Comparison of ENCODE assay signal across 17 mouse cellular contexts in the genomic region with DNA sequence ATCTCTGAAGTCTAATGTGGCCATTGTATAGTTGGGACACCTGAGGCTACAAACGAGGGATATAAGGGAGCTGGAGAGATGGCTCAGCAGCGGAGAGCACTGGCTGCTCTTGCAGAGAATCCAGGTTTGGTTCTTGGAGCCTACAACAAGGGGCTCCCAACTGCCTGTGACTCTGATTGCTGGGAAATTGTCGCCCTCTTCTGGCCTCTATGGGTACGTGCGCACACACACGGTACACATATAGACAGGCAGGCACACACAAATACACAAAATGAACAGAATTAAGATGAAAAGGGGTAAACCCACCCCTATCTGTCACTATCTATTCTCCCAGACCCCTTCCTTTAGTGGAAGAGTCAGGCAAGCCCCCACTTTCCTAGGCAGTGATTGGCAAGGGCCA. TPM values are rescaled to one million over a fixed set of nuclear protein-coding genes. Genes with fewer than 3 reads are reported as not detected.
"Had no signal": no experiment of that assay in that cellular context is flagged by ENCODE, and none has a peak within 500 bp of the region (broad histone marks: within the 10 kb centered on the region; RNA-seq: fewer than 3 reads in every experiment).

No protein-coding gene starts in this region.

- H3K4me2 ChIP-seq: liver, embryonic 12.5 days; midbrain, embryonic 13.5 days had no signal

- H3K4me3 ChIP-seq: left cerebral cortex, adult 2 months; limb, embryonic 10.5 days; liver, embryonic 12.5 days; midbrain, embryonic 13.5 days had no signal

- H3K4me1 ChIP-seq: liver, embryonic 12.5 days had no signal

- ATAC-seq: liver, embryonic 12.5 days; liver, postnatal 0 days; midbrain, embryonic 13.5 days had no signal

- H3K27ac ChIP-seq: left cerebral cortex, adult 2 months; limb, embryonic 10.5 days; liver, embryonic 12.5 days; midbrain, embryonic 13.5 days had no signal

- H3K36me3 ChIP-seq: limb, embryonic 10.5 days; liver, embryonic 12.5 days; midbrain, embryonic 13.5 days had no signal

- H3K9me3 ChIP-seq: limb, embryonic 10.5 days; liver, embryonic 12.5 days; midbrain, embryonic 13.5 days had no signal

- DNase-seq: kidney, adult 8-10 months; kidney, postnatal 36 days; liver, postnatal 0 days; right cerebral cortex, adult 18-20 months; right cerebral cortex, postnatal 25 days; thymus, adult 18-20 months; thymus, postnatal 14 days had no signal

- H3K9ac ChIP-seq: liver, embryonic 12.5 days; liver, postnatal 0 days; midbrain, embryonic 13.5 days had no signal

- H3K27me3 ChIP-seq: liver, embryonic 12.5 days; midbrain, embryonic 13.5 days had no signal

RNA-seq across cellular contexts. Expression of gene Pla2g2f, which starts 4.8 kb away (rescaled TPM):
- total RNA-seq: layer of hippocampus, postnatal 10 days; left cerebral cortex, adult 2 months; megakaryocyte progenitor cell, adult 5-6 weeks had no signal
- polyA plus RNA-seq: liver, embryonic 12.5 days; liver, postnatal 0 days; lung, embryonic 16.5 days; midbrain, postnatal 0 days; neural tube, embryonic 14.5 days had no signal

RNA-seq across cellular contexts. Expression of gene Ubxn10, which starts 15.6 kb away (rescaled TPM):
- total RNA-seq: megakaryocyte progenitor cell, adult 5-6 weeks had no signal

RNA-seq across cellular contexts. Expression of gene Pla2g2d, which starts 22.9 kb away (rescaled TPM):
- total RNA-seq: layer of hippocampus, postnatal 10 days; megakaryocyte progenitor cell, adult 5-6 weeks; midbrain, postnatal 0 days had no signal
- polyA plus RNA-seq: kidney, embryonic 16.5 days; limb, embryonic 10.5 days; lung, embryonic 16.5 days had no signal

RNA-seq across cellular contexts. Expression of gene Pla2g2c, which starts 28.0 kb away (rescaled TPM):
- total RNA-seq: layer of hippocampus, postnatal 10 days; left cerebral cortex, adult 2 months; megakaryocyte progenitor cell, adult 5-6 weeks had no signal
- polyA plus RNA-seq: liver, postnatal 0 days had no signal
